Mouse (Mus musculus): ENCODE measurements around the gene Sash1. TPM values are rescaled to one million over a fixed set of nuclear protein-coding genes. Genes with fewer than 3 reads are reported as not detected.

The Sash1 gene
- polyA plus RNA-seq, 1 experiment from 2014 or later, result 6.4 TPM

GRCm38 (mm10) chr10:8928261-8928660 lies 42.4 kb upstream of the Sash1 start:
- Histone ChIP-seq H3K4me2 (no peak overlapping the region), H3K9me3 (ENCODE audit: low read depth, low read length) (no peaks in the 10 kb centered on the region), H3K4me1 (ENCODE audit: insufficient read depth) (no peaks in the 10 kb centered on the region), H3K4me3 (ENCODE audit: low read depth, low read length) (no peak overlapping the region), H3K27me3 (ENCODE audit: insufficient read depth, low read length) (no peaks in the 10 kb centered on the region), H3K9ac (no peak overlapping the region), H3K36me3 (ENCODE audit: insufficient read depth) (no peaks in the 10 kb centered on the region), H3K27ac (ENCODE audit: low read depth) (peak overlapping the region; percentile 75)
- no peak for TF ChIP-seq CTCF (IDR thresholded peaks at IDR 0.05; ENCODE audit: low read depth)
- DNase-seq (no peak), ATAC-seq (ENCODE audit: insufficient read depth) (0 out of 2 replicates have a peak, but pooled peaks have one; percentile 31)

- DNase-seq (no peak), ATAC-seq (ENCODE audit: insufficient read depth) (no peak)
- TF ChIP-seq CTCF (IDR thresholded peaks at IDR 0.05; ENCODE audit: low read depth), result no peak
These were observed 41.0 kb upstream of the Sash1 start for GRCm38 (mm10) chr10:8926906-8927305.

GRCm38 (mm10) chr10:8926295-8926694 lies 40.4 kb upstream of the Sash1 start:
- WGBS, result 81% methylated on average over 3 of the region's 3 CpGs
- Histone ChIP-seq H3K4me1 (ENCODE audit: insufficient read depth) (no peaks in the 10 kb centered on the region), H3K4me3 (ENCODE audit: low read depth, low read length) (no peak overlapping the region), H3K36me3 (ENCODE audit: insufficient read depth) (no peaks in the 10 kb centered on the region), H3K9me3 (ENCODE audit: low read depth, low read length) (no peaks in the 10 kb centered on the region), H3K27ac (ENCODE audit: low read depth) (no peak overlapping the region), H3K27me3 (ENCODE audit: insufficient read depth, low read length) (no peaks in the 10 kb centered on the region), H3K9ac (no peak overlapping the region), H3K4me2 (no peak overlapping the region)
- no peak for TF ChIP-seq CTCF (IDR thresholded peaks at IDR 0.05; ENCODE audit: low read depth)
- no peak for ATAC-seq (ENCODE audit: insufficient read depth)
- no peak for DNase-seq

More at GRCm38 (mm10) chr10:8926906-8927305, 41.0 kb upstream of the Sash1 start:
- Histone ChIP-seq H3K9me3 (ENCODE audit: low read depth, low read length) (no peaks in the 10 kb centered on the region), H3K27ac (ENCODE audit: low read depth) (no peak overlapping the region), H3K4me1 (ENCODE audit: insufficient read depth) (no peaks in the 10 kb centered on the region), H3K27me3 (ENCODE audit: insufficient read depth, low read length) (no peaks in the 10 kb centered on the region), H3K36me3 (ENCODE audit: insufficient read depth) (no peaks in the 10 kb centered on the region), H3K4me2 (no peak overlapping the region), H3K9ac (no peak overlapping the region), H3K4me3 (ENCODE audit: low read depth, low read length) (no peak overlapping the region)
- WGBS, result 84% methylated on average over 3 of the region's 3 CpGs

GRCm38 (mm10) chr10:8925299-8925698 lies 39.4 kb upstream of the Sash1 start:
- DNase-seq, result peak; percentile 78
- Histone ChIP-seq H3K9ac (no peak overlapping the region), H3K36me3 (ENCODE audit: insufficient read depth) (no peaks in the 10 kb centered on the region), H3K4me1 (ENCODE audit: insufficient read depth) (no peaks in the 10 kb centered on the region), H3K27me3 (ENCODE audit: insufficient read depth, low read length) (no peaks in the 10 kb centered on the region), H3K27ac (ENCODE audit: low read depth) (no peak overlapping the region), H3K9me3 (ENCODE audit: low read depth, low read length) (no peaks in the 10 kb centered on the region), H3K4me2 (no peak overlapping the region), H3K4me3 (ENCODE audit: low read depth, low read length) (no peak overlapping the region)
- peak; percentile 80; the same call in 1 of the 2 replicates for ATAC-seq (ENCODE audit: insufficient read depth)
- WGBS, result 18% methylated on average over 5 of the region's 5 CpGs
- TF ChIP-seq CTCF (IDR thresholded peaks at IDR 0.05; ENCODE audit: low read depth), result no peak

- WGBS, result 57% methylated on average over 11 of the region's 11 CpGs
- Histone ChIP-seq H3K4me2 (no peak overlapping the region), H3K4me1 (ENCODE audit: insufficient read depth) (no peaks in the 10 kb centered on the region), H3K36me3 (ENCODE audit: insufficient read depth) (no peaks in the 10 kb centered on the region), H3K9me3 (ENCODE audit: low read depth, low read length) (no peaks in the 10 kb centered on the region), H3K4me3 (ENCODE audit: low read depth, low read length) (no peak overlapping the region), H3K27ac (ENCODE audit: low read depth) (no peak overlapping the region), H3K9ac (no peak overlapping the region), H3K27me3 (ENCODE audit: insufficient read depth, low read length) (no peaks in the 10 kb centered on the region)
- no peak for DNase-seq
- ATAC-seq (ENCODE audit: insufficient read depth), result no peak
- TF ChIP-seq CTCF (IDR thresholded peaks at IDR 0.05; ENCODE audit: low read depth), result no peak
These were observed 35.3 kb upstream of the Sash1 start for GRCm38 (mm10) chr10:8921098-8921693.

GRCm38 (mm10) chr10:8917798-8918197 lies 31.9 kb upstream of the Sash1 start:
- Histone ChIP-seq H3K4me1 (ENCODE audit: insufficient read depth) (no peaks in the 10 kb centered on the region), H3K4me2 (no peak overlapping the region), H3K9ac (no peak overlapping the region), H3K9me3 (ENCODE audit: low read depth, low read length) (no peaks in the 10 kb centered on the region), H3K27me3 (ENCODE audit: insufficient read depth, low read length) (no peaks in the 10 kb centered on the region), H3K27ac (ENCODE audit: low read depth) (no peak overlapping the region), H3K36me3 (ENCODE audit: insufficient read depth) (no peaks in the 10 kb centered on the region), H3K4me3 (ENCODE audit: low read depth, low read length) (no peak overlapping the region)
- ATAC-seq (ENCODE audit: insufficient read depth), result no peak; the same call in 1 of the 2 replicates
- no peak for TF ChIP-seq CTCF (IDR thresholded peaks at IDR 0.05; ENCODE audit: low read depth)
- WGBS, result 37% methylated on average over 2 of the region's 2 CpGs
- DNase-seq, result no peak

- TF ChIP-seq CTCF (IDR thresholded peaks at IDR 0.05; ENCODE audit: low read depth), result no peak
- Histone ChIP-seq H3K9me3 (ENCODE audit: low read depth, low read length) (no peaks in the 10 kb centered on the region), H3K36me3 (ENCODE audit: insufficient read depth) (no peaks in the 10 kb centered on the region), H3K9ac (no peak overlapping the region), H3K4me2 (no peak overlapping the region), H3K27me3 (ENCODE audit: insufficient read depth, low read length) (no peaks in the 10 kb centered on the region), H3K4me1 (ENCODE audit: insufficient read depth) (no peaks in the 10 kb centered on the region), H3K27ac (ENCODE audit: low read depth) (no peak overlapping the region), H3K4me3 (ENCODE audit: low read depth, low read length) (no peak overlapping the region)
- no peak for ATAC-seq (ENCODE audit: insufficient read depth)
- 59% methylated on average over 4 of the region's 4 CpGs for WGBS
- no peak for DNase-seq
These were observed 31.5 kb upstream of the Sash1 start for GRCm38 (mm10) chr10:8917350-8917749.

Data from lung, embryonic 14.5 days (tissue).